Mouse (Mus musculus) kidney, postnatal 10 days (tissue): ENCODE measurements around the gene Rarg.

Experiments
- DNase-seq: peaks from one replicate; pipeline ENCODE4 v3.0.0; 2021; ENCODE audit warnings: mixed read lengths

Rarg gene

GRCm38 (mm10) chr15:102257202-102258075 is at the start of gene Rarg:
TSS of gene Rarg (minus strand) at chr15:102257517.
- DNase-seq = peak; percentile 73

- DNase-seq = no peak
These were observed 45.2 kb upstream of the Rarg start for GRCm38 (mm10) chr15:102302542-102302941.

DNA sequence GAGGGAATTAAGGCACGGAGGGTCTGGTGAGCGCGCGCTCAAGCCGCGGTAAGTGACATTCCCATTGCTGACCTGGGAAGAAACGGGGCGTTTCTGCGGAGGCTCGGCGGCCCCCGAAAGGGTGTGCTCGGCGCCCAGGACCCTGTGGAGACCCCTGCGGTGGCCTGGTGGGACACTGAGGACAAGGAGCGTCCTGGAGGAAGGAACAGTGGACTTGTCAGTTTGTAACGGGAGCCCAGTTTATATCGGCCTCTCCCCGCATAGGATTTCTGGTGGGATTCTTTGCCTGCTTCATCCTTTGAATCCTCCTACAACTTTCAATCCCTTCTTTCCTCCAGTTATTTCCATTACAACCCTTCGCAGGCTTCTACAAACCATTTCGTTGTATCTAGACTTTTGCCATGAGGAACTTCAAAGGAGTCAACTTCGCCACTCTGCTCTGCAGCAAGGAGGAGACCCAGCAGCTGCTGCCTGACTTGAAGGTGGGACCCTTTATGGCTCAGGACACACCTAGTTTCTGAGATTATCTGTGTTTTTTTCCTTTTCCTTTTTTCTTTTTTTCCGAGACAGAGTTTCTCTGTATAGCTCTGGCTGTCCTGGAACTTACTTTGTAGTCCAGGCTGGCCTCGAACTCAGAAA is 39.2 kb upstream of the Rarg start:
- no peak for DNase-seq

DNA sequence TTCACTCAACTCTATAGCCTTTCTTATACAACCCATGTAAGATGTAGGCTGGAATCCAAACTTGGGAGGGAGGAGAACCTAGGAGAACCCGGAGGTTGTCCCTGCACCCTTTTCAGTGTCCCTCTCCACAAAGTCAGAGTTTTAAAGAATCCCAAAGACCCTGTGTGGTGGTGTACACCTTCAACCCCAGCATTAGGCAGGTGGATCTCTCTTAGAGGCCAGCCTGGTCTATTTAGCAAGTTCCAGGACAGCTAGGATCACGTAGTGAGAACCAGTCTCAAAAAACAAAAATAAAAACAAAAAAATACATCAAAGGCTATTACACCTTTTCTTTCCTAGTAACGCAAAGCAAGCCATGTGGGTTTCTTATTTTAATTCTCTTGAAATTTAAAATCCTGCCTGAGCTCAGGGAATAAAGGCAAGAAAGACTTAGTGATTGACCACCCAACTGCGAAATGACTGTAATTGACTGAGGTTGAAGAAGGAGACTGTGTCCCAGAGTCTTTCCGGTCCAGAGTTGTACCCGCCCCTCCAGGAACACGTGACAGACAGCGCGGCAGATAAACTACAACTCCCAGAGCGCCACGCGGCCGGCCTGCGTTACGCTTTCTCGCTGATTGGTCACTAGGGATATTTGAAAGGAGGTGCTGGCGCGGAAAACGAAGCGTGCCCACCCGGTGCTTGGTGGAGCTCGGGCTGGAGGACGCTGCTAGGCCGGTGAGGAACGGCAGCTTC is 38.5 kb upstream of the Rarg start, which contains the start of gene Espl1:
Espl1 (plus strand) TSS at position 634 of the 735 bp plus-strand sequence.
- DNase-seq = peak; percentile 97

- DNase-seq = peak; percentile 67
These were observed 30.1 kb upstream of the Rarg start for GRCm38 (mm10) chr15:102287395-102287794.

DNA sequence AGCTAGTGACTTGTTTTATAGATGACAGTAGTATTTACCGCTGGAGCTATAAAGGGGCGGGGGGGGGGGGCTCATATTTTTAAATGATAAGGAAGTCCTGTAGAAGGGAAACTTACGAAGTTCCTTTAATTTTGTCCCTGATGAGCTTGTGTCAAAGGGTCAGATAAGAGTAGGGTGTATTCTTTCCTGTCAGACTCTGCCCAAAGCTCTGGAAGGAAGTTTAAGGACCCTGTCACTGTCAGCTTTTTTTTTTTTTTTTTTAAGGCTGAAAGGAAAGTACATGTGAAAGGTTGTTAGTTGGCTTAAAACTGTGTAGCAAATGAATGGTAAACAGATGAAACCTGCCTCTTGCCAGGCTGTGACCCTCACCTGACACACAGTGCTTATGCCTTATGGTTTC is 26.3 kb upstream of the Rarg start:
- DNase-seq = no peak

DNA sequence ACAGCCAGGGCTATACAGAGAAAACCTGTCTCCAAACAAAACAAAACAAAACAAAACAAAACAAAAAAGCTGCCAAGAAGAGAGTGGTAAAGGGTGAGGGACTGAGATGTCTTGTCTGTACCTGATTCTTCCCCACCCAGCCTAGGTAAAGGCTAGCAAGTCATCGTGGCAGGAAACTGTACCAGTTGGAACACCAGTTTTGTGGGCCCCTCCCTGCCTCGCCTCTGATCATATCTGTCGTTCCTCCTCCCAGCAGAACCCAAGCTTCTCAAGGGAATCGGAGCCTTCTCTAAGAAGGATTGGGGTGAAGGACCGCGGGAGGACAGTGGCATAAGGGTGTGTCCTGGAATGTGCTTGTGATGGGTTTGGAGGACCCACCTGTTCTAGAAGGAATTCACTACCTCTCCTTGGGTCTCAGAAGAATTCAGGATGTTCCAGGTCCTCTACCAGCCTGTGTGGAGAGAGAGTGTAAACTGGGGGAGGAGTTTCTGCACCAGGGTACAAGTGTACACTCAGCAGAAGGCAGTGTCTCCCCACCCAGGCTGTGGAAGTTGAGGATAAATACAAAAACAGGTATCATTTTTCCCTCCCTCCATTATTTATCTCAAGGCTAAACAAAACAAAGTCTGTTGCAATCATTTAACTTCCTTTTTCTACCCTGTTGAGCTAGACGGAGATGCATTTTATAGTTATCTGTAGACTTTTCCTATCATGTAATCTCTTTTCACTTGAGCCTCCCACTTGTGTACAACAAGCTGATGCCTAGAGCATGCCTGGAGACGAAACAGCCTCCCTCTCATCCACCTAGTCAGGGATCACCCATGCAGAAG is 25.4 kb upstream of the Rarg start:
- no peak for DNase-seq

DNA sequence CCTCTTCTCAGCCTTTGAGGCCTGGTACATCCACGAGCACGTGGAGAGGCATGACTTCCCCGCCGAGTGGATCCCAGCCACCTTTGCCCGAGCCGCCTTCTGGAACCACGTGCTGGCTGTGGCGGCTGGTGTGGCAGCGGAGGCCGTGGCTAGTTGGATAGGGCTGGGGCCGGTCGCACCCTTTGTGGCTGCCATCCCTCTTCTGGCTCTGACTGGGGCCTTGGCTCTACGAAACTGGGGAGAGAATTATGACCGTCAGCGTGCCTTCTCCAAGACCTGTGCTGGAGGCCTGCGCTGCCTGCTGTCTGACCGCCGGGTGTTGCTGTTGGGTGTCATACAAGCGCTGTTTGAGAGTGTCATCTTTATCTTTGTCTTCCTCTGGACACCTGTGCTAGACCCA is 23.3 kb upstream of the Rarg start:
- peak; percentile 31 for DNase-seq

- DNase-seq = peak; percentile 26
These were observed 22.6 kb upstream of the Rarg start for GRCm38 (mm10) chr15:102279783-102280520.

GRCm38 (mm10) chr15:102279092-102279782 is 21.9 kb upstream of the Rarg start, which contains the start of gene Mfsd5:
TSS of gene Mfsd5 (plus strand) at chr15:102279454.
- DNase-seq = peak; percentile 96

GRCm38 (mm10) chr15:102278726-102279091 is 21.4 kb upstream of the Rarg start:
- no peak for DNase-seq

DNA sequence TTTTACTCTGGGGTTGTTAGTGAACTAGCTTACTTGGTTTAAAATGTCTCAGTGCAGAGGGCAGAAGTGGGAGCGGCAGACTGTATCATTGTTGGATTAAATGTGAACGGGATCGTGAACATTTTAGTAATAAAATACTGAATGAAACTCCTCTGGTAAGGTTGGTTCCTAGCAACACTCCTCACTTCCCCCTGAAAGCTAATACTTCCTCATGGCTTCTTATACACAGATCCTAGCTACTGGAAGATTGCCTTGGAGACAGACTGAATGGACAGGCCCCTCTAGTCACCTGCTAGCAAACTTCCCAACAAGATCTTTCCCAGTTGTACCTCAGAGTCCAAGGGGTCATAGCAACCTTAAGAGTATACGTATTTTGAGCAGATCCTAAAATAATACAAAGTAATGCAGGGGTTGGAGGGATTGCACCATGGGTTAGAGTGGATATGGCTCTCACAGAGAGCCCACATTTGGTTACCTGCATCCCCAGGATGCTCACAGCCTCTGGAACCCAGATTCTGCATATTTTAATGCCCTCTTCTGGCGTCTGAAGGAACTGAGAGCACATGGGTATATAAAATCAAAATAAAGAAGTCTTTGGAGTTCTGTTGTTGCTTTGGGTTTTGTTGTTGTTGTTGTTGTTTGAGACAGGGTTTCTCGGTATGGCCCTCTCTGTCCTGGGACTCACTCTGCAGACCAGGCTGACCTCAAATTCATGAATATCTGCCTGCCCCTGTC is 16.8 kb upstream of the Rarg start:
- DNase-seq = no peak

DNA sequence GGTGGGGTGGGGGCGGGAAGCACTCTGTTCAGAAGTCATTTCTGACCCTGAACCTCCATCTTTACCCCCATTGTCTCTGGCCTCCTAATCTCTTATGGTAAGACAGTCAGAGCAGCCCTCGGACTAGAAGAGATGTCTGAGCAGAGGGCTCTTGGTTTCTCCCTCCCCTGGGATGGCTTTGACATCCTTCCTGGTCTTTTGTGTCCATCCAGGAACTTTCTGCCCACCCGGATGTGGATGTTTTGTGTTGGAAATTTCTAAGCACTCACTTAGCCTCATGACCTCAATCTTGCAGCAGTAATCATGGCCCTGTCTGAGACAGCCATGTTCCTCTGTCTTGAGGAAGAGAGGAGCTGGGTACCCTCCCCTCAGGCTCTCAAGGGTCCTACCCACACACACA is 14.1 kb upstream of the Rarg start:
- DNase-seq = peak; percentile 34

DNA sequence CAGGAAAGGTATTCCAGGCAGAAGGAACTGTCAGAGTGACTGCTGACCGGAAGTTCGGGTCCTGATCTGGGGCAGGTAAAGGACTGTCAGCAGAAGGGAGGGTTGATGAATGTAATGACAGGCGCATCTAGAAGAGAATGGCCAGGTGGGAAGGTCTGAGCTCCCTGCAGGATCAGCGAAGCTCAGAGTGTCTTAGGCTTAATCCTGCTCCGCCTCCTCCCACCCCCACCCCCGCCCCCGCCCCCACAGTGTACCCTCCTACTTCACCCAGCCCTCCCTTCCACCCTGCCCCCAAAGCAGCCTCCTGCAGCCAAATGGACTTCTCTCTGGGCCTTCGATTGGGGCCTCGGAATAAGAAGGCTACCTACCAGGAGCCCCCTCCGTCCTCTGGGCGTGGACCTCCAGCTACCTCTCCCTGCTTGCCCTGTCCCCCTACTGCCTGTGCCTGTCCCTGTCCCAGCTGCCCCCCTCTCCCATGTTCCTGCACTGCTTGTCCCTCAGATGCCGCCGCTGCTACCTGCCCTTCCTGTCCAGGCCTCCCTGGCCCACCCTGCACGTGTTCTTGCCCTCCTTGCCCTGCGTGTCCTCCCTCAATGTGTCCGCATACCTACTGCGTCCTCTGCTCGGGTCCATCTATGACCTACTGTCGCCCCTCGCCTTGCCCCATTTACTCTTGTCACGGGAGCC is 13.1 kb upstream of the Rarg start, which contains the start of gene Gm9918:
Gm9918 (plus strand) TSS at position 290 of the 687 bp plus-strand sequence.
- no peak for DNase-seq

DNA sequence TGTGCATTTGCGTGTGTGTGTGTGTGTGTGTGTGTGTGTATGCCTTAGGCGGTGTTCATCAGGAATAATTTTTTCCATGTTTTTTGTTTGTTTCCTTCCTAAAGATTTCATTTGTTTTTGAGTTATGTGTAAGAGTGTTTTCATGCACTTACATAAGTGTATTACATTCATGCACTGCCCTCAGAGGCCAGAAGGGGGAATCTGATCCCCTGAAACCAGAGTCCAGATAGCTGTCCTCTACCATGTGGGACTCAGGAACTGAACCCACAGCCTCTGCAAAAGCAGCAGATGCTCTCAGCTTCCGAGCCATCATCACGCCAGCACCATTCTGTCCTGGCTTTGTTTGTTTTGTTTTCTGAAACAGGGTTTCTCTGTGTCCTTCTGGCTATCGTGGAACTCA is 8.2 kb upstream of the Rarg start:
- no peak for DNase-seq

DNA sequence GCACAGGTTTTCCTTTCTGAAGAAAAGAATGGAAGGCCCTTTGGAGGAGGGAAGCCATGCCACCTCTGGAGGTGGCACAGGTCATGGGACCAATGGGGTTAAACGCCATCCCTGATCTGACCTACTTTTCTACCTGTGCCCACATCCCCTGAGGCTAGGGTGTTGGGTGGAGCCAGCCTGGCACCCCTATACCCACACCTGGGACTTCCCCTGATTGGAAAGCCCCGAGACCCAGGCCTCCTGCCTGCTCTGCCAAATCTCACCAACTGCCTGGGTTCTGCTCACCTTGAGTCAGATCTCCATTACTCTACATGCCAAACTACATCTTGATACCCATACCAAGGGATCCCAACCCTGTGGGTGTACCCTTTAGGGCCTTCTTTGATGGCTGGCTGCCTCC is 5.7 kb upstream of the Rarg start:
- no peak for DNase-seq

GRCm38 (mm10) chr15:102262582-102262981 is 5.3 kb upstream of the Rarg start:
- no peak for DNase-seq

GRCm38 (mm10) chr15:102258581-102259253 is 1.4 kb upstream of the Rarg start:
- DNase-seq = no peak

- DNase-seq = peak; percentile 74
These were observed 756 bp upstream of the Rarg start for GRCm38 (mm10) chr15:102258076-102258470.
